Mouse (Mus musculus) forebrain, embryonic 12.5 days (tissue): Measurements from ENCODE around the gene Armc12. TPM values are rescaled to one million over a fixed set of nuclear protein-coding genes. Genes with fewer than 3 reads are reported as not detected.

Source experiments
- ATAC-seq: fragments of 200-750 bp; cut with Nextera tagmentation; 2 replicates; pipeline ENCODE4 v1.8.0; 2017; ENCODE audit warnings: moderate TSS enrichment; ENCODE audit not compliant: low FRiP score
- H3K27ac ChIP-seq: fragments of 300-500 bp; sonication (generic); 2 replicates; pipeline ENCODE4 v1.5.1; 2016; ENCODE audit warnings: mild to moderate bottlenecking
- H3K27me3 ChIP-seq: fragments of 300-500 bp; sonication (generic); 2 replicates; pipeline ENCODE4 v1.6.1; 2016; ENCODE audit warnings: mild to moderate bottlenecking
- H3K36me3 ChIP-seq: fragments of 300-500 bp; sonication (generic); replicated peaks from 2 replicates; pipeline ENCODE4 v1.6.1; 2016; ENCODE audit warnings: mild to moderate bottlenecking
- H3K4me1 ChIP-seq: fragments of 300-500 bp; sonication (generic); 2 replicates; pipeline ENCODE4 v1.6.1; 2016
- H3K4me2 ChIP-seq: fragments of 300-500 bp; sonication (generic); 2 replicates; pipeline ENCODE4 v1.6.1; 2016; ENCODE audit warnings: mild to moderate bottlenecking, moderate library complexity
- H3K4me3 ChIP-seq: fragments of 300-500 bp; sonication (generic); replicated peaks from 2 replicates; pipeline ENCODE4 v1.5.1; 2016; ENCODE audit warnings: mild to moderate bottlenecking
- H3K9ac ChIP-seq: fragments of 300-500 bp; sonication (generic); 2 replicates; pipeline ENCODE4 v1.6.1; 2016; ENCODE audit warnings: mild to moderate bottlenecking
- H3K9me3 ChIP-seq: fragments of 300-500 bp; sonication (generic); 2 replicates; pipeline ENCODE4 v1.6.1; 2016
- WGBS: fragments of 180-500 bp; shearing (Covaris S2); methylation state at CpG from one replicate; pipeline ENCODE4 v1.1.7; 2016; 5-methylcytosine and 5-hydroxymethylcytosine counted together
- polyA plus RNA-seq: library from polyadenylated mRNA; unstranded; fragments of >200 nt; fragmentation: Nextera tagmentation; extraction: Ambion mirVana; gene quantifications from 2 replicates; pipeline ENCODE4 v1.2.1, GENCODE M21; 2016

The Armc12 gene
- polyA plus RNA-seq, 1 experiment from 2014 or later: not detected

- peaks cover 53% of the 10 kb centered on the region for H3K27me3 ChIP-seq
- no peaks in the 10 kb centered on the region for H3K9me3 ChIP-seq
- no peaks in the 10 kb centered on the region for H3K36me3 ChIP-seq
- no peak overlapping the region for H3K4me3 ChIP-seq
- ATAC-seq: no peak
- peak overlapping the region; percentile 25 for H3K9ac ChIP-seq
- H3K4me1 ChIP-seq: peaks cover 27% of the 10 kb centered on the region
- H3K4me2 ChIP-seq: no peak overlapping the region
- no peak overlapping the region for H3K27ac ChIP-seq
- WGBS: 73% methylated on average over 10 of the region's 10 CpGs
Measured at GRCm38 (mm10) chr17:28515431-28516341, 14.9 kb upstream of the Armc12 start.

GRCm38 (mm10) chr17:28516881-28517280 lies 13.7 kb upstream of the Armc12 start:
- H3K4me2 ChIP-seq: peak overlapping the region; percentile 83; the same call in 1 of the 2 replicates
- WGBS: 80% methylated on average over 4 of the region's 4 CpGs
- H3K4me1 ChIP-seq: peaks cover 16% of the 10 kb centered on the region
- no peak overlapping the region for H3K27ac ChIP-seq
- no peaks in the 10 kb centered on the region for H3K9me3 ChIP-seq
- H3K9ac ChIP-seq: no peak overlapping the region
- peaks cover 55% of the 10 kb centered on the region for H3K27me3 ChIP-seq
- H3K36me3 ChIP-seq: no peaks in the 10 kb centered on the region
- H3K4me3 ChIP-seq: no peak overlapping the region
- ATAC-seq: no peak

- Histone ChIP-seq H3K4me3 (peak within 1 kb of the TSS; percentile 48), H3K9me3 (no peaks in the 10 kb centered on the region), H3K4me1 (peaks cover 21% of the 10 kb centered on the region), H3K36me3 (no peaks in the 10 kb centered on the region), H3K27me3 (peaks cover 57% of the 10 kb centered on the region), H3K9ac (peak within 1 kb of the TSS; percentile 63), H3K27ac (peak within 1 kb of the TSS; percentile 89), H3K4me2 (peak within 1 kb of the TSS; percentile 83)
- 3% methylated on average over 16 of the region's 16 CpGs for WGBS
- ATAC-seq: peak; percentile 30
Measured at GRCm38 (mm10) chr17:28517441-28517955, 13.1 kb upstream of the Armc12 start, which contains the start of gene Fkbp5. TSS of gene Fkbp5 (minus strand) at chr17:28517527.

- H3K4me3 ChIP-seq: peak overlapping the region; percentile 48
- ATAC-seq: peak; percentile 75
- WGBS: 1% methylated on average over 42 of the region's 46 CpGs
- H3K4me1 ChIP-seq: peaks cover 24% of the 10 kb centered on the region
- no peaks in the 10 kb centered on the region for H3K9me3 ChIP-seq
- peak overlapping the region; percentile 63 for H3K9ac ChIP-seq
- H3K4me2 ChIP-seq: peak overlapping the region; percentile 83
- H3K27me3 ChIP-seq: peaks cover 57% of the 10 kb centered on the region
- H3K36me3 ChIP-seq: no peaks in the 10 kb centered on the region
- peak overlapping the region; percentile 89 for H3K27ac ChIP-seq
Measured at GRCm38 (mm10) chr17:28517956-28518614, 12.5 kb upstream of the Armc12 start.

- Histone ChIP-seq H3K4me1 (peaks cover 27% of the 10 kb centered on the region), H3K4me2 (peak overlapping the region; percentile 83), H3K36me3 (no peaks in the 10 kb centered on the region), H3K9me3 (no peaks in the 10 kb centered on the region), H3K27me3 (peaks cover 56% of the 10 kb centered on the region), H3K9ac (0 out of 2 replicates have a peak overlapping the region, but pooled peaks have one; percentile 63), H3K27ac (peak overlapping the region; percentile 89; the same call in 1 of the 2 replicates), H3K4me3 (peak overlapping the region; percentile 48)
- no peak for ATAC-seq
- 21% methylated on average over 8 of the region's 8 CpGs for WGBS
Measured at GRCm38 (mm10) chr17:28518615-28519071, 12.0 kb upstream of the Armc12 start.

- no peak overlapping the region for H3K9ac ChIP-seq
- no peaks in the 10 kb centered on the region for H3K9me3 ChIP-seq
- H3K27me3 ChIP-seq: peaks cover 64% of the 10 kb centered on the region
- H3K4me2 ChIP-seq: no peak overlapping the region
- no peak for ATAC-seq
- no peak overlapping the region for H3K27ac ChIP-seq
- peaks cover 27% of the 10 kb centered on the region for H3K4me1 ChIP-seq
- H3K36me3 ChIP-seq: no peaks in the 10 kb centered on the region
- WGBS: 90% methylated on average over 3 of the region's 3 CpGs
- no peak overlapping the region for H3K4me3 ChIP-seq
Measured at GRCm38 (mm10) chr17:28519827-28520226, 10.8 kb upstream of the Armc12 start.

- WGBS: 80% methylated on average over 4 of the region's 4 CpGs
- H3K9me3 ChIP-seq: no peaks in the 10 kb centered on the region
- H3K4me3 ChIP-seq: no peak overlapping the region
- H3K27ac ChIP-seq: no peak overlapping the region
- H3K36me3 ChIP-seq: no peaks in the 10 kb centered on the region
- ATAC-seq: no peak
- H3K4me2 ChIP-seq: no peak overlapping the region
- peaks cover 58% of the 10 kb centered on the region for H3K27me3 ChIP-seq
- H3K4me1 ChIP-seq: peaks cover 27% of the 10 kb centered on the region
- no peak overlapping the region for H3K9ac ChIP-seq
Measured at GRCm38 (mm10) chr17:28520561-28520960, 10.0 kb upstream of the Armc12 start.

GRCm38 (mm10) chr17:28521071-28521726 lies 9.4 kb upstream of the Armc12 start:
- peaks cover 27% of the 10 kb centered on the region for H3K4me1 ChIP-seq
- no peak overlapping the region for H3K27ac ChIP-seq
- no peak overlapping the region for H3K9ac ChIP-seq
- no peaks in the 10 kb centered on the region for H3K9me3 ChIP-seq
- 75% methylated on average over 5 of the region's 5 CpGs for WGBS
- no peak overlapping the region for H3K4me2 ChIP-seq
- peaks cover 51% of the 10 kb centered on the region for H3K27me3 ChIP-seq
- no peak for ATAC-seq
- no peak overlapping the region for H3K4me3 ChIP-seq
- no peaks in the 10 kb centered on the region for H3K36me3 ChIP-seq

- Histone ChIP-seq H3K4me2 (peak overlapping the region; percentile 97), H3K4me1 (peaks cover 27% of the 10 kb centered on the region), H3K27me3 (peaks cover 47% of the 10 kb centered on the region), H3K9me3 (no peaks in the 10 kb centered on the region), H3K27ac (no peak overlapping the region), H3K36me3 (no peaks in the 10 kb centered on the region), H3K4me3 (peak overlapping the region; percentile 70), H3K9ac (no peak overlapping the region)
- no peak for ATAC-seq
- WGBS: 33% methylated on average over 6 of the region's 6 CpGs
Measured at GRCm38 (mm10) chr17:28521920-28522319, 8.7 kb upstream of the Armc12 start.

GRCm38 (mm10) chr17:28522623-28523354 lies 7.8 kb upstream of the Armc12 start:
- Histone ChIP-seq H3K4me1 (peaks cover 27% of the 10 kb centered on the region), H3K4me2 (peak overlapping the region; percentile 97), H3K9ac (peak overlapping the region; percentile 76), H3K27me3 (peaks cover 48% of the 10 kb centered on the region), H3K9me3 (no peaks in the 10 kb centered on the region), H3K36me3 (no peaks in the 10 kb centered on the region), H3K27ac (peak overlapping the region; percentile 92), H3K4me3 (peak overlapping the region; percentile 70)
- peak; percentile 84 for ATAC-seq
- 0% methylated on average over 58 of the region's 66 CpGs for WGBS

GRCm38 (mm10) chr17:28523355-28524008 lies 7.1 kb upstream of the Armc12 start:
- Histone ChIP-seq H3K9ac (peak overlapping the region; percentile 76), H3K27ac (peak overlapping the region; percentile 92), H3K4me3 (peak overlapping the region; percentile 70), H3K27me3 (peaks cover 51% of the 10 kb centered on the region), H3K4me1 (peaks cover 21% of the 10 kb centered on the region), H3K36me3 (no peaks in the 10 kb centered on the region), H3K4me2 (peak overlapping the region; percentile 97), H3K9me3 (no peaks in the 10 kb centered on the region)
- peak; percentile 47; the same call in 1 of the 2 replicates for ATAC-seq
- 7% methylated on average over 28 of the region's 28 CpGs for WGBS
